Mouse (Mus musculus): ENCODE measurements around the gene 9930104L06Rik.

DNA sequence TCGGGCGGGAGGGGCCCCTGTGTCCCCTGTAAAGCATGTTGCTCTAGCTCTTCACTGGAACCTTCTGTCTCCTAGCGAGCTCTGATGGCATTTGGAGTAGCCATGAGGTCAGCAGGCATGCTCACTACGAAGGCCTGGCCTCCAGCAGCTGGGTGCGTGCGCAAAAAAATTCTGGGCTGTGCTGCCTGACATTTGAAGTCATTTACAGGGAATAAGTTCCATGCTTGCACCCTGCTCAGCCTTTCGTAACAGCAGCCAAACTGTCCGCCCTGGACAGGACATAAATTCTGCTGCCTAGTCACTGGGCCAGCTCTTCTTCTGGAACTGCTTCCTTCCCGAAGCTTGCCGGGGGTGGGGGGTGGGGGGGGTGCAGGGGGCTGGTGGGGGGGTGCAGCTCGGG lies 22.2 kb downstream of the 9930104L06Rik start:
- TF ChIP-seq USF1 (IDR thresholded peaks at IDR 0.05; ENCODE audit: low read depth, low read length) (no peak), EP300 (IDR thresholded peaks at IDR 0.05; ENCODE audit: low read depth in 1 of 2, low read length in 2 of 2) (no peak), POLR2A (IDR thresholded peaks at IDR 0.05; ENCODE audit: control insufficient read depth in 1 of 2, insufficient read depth in 1 of 2, low read depth in 1 of 2, low read length in 2 of 2, poor library complexity in 1 of 2) (no peak), E2F4 (IDR thresholded peaks at IDR 0.05; ENCODE audit: borderline replicate concordance, low read depth, low read length) (no peak), CTCF (IDR thresholded peaks at IDR 0.05 in 2 of 3, conservative IDR thresholded peaks at IDR 0.05 in 1 of 3; ENCODE audit: control insufficient read depth in 1 of 3, insufficient read depth in 1 of 3, low read depth in 2 of 3, low read length in 3 of 3, poor library complexity in 1 of 3, severe bottlenecking in 1 of 3) (no peak)
